Mouse (Mus musculus) liver, postnatal 0 days (tissue): Measurements from ENCODE around the gene Dio2. TPM values are rescaled to one million over a fixed set of nuclear protein-coding genes. Genes with fewer than 3 reads are reported as not detected.
A peak's percentile ranks its signal among the peaks of the same experiment; 100 is the strongest.

Experiments used
- ATAC-seq: fragments of 200-750 bp; cut with Nextera tagmentation; 2 replicates; pipeline ENCODE4 v1.8.0; 2017; ENCODE audit warnings: mild to moderate bottlenecking, moderate library complexity
- DNase-seq: peaks from one replicate; pipeline ENCODE4 v3.0.0-alpha.2; 2016
- H3K27ac ChIP-seq: fragments of 300-500 bp; sonication (generic); 2 replicates; pipeline ENCODE4 v1.5.1; 2014; ENCODE audit warnings: antibody characterized with exemption, moderate library complexity, mild to moderate bottlenecking, low read depth
- H3K27me3 ChIP-seq: fragments of 300-500 bp; sonication (generic); 2 replicates; pipeline ENCODE4 v1.6.1; 2014; ENCODE audit warnings: low read length, control low read depth, mixed read lengths; ENCODE audit not compliant: insufficient read depth
- H3K36me3 ChIP-seq: fragments of 300-500 bp; sonication (generic); replicated peaks from 2 replicates; pipeline ENCODE4 v1.6.1; 2014; ENCODE audit warnings: mild to moderate bottlenecking, control low read depth, low read length, moderate library complexity, mixed read lengths; ENCODE audit not compliant: insufficient read depth
- H3K4me1 ChIP-seq: fragments of 300-500 bp; sonication (generic); 2 replicates; pipeline ENCODE4 v1.6.1; 2014; ENCODE audit warnings: antibody characterized with exemption, mild to moderate bottlenecking, control low read depth; ENCODE audit not compliant: insufficient read depth
- H3K4me2 ChIP-seq: fragments of 300-500 bp; sonication (generic); 2 replicates; pipeline ENCODE4 v1.6.1; 2014; ENCODE audit warnings: low read depth, mild to moderate bottlenecking, low read length, moderate library complexity, mixed read lengths
- H3K4me3 ChIP-seq: fragments of 300-500 bp; sonication (generic); 2 replicates; pipeline ENCODE4 v1.5.1; 2014; ENCODE audit warnings: low read depth, low read length
- H3K9ac ChIP-seq: fragments of 300-500 bp; sonication (generic); replicated peaks from 2 replicates; pipeline ENCODE4 v1.6.1; 2014; ENCODE audit warnings: mild to moderate bottlenecking, moderate library complexity
- H3K9me3 ChIP-seq: fragments of 300-500 bp; sonication (generic); 2 replicates; pipeline ENCODE4 v1.6.1; 2016; ENCODE audit warnings: mild to moderate bottlenecking, control low read depth, low read length, mixed read lengths
- CTCF ChIP-seq: sonication (generic); IDR thresholded peaks from 2 replicates; pipeline ENCODE4 v1.5.1; 2016; ENCODE audit warnings: antibody characterized with exemption, low read depth
- EP300 ChIP-seq: IDR thresholded peaks from 2 replicates; pipeline ENCODE4 v1.6.1; 2016; ENCODE audit warnings: antibody characterized with exemption, low read depth, mild to moderate bottlenecking
- WGBS: fragments of 180-500 bp; shearing (Covaris S2); extraction: QIAGEN DNeasy Blood & Tissue Kit; methylation state at CpG from one replicate; pipeline ENCODE4 v1.1.7; 2014; ENCODE audit not compliant: insufficient replicate concordance; 5-methylcytosine and 5-hydroxymethylcytosine counted together
- polyA plus RNA-seq: library from polyadenylated mRNA; unstranded; fragments of >200 nt; fragmentation: Nextera tagmentation; extraction: Ambion mirVana; gene quantifications from 2 replicates; pipeline ENCODE4 v1.2.1, GENCODE M21; 2015

Dio2 gene
- polyA plus RNA-seq, 1 experiment from 2014 or later = 0.05 TPM

- H3K4me3 ChIP-seq = no peak overlapping the region
Observed at GRCm38 (mm10) chr12:90735447-90735846, 2.8 kb downstream of the Dio2 start.

DNA sequence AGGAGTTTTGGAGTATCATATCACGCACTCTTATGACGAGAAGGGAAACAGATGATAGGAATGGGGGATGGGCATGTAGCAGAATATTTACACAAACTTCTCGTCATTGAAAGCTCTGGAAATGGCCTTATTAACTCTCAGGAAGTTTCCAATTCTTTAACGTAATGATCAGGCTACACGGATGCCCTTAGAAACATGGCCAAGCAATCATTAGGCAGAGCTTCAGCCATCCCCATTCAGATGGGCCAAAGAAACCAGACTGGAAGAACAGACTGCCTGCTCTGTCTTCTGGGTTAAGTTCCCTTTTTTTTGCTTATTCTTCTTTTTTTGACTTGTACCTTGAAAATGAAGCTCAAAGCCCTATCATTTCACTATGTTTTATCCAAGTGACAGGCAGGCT, 3.7 kb downstream of the Dio2 start:
- no peaks in the 10 kb centered on the region for H3K36me3 ChIP-seq
- 67% methylated on average over 5 of the region's 5 CpGs for WGBS
- no peak for DNase-seq
- no peak overlapping the region for H3K27ac ChIP-seq
- H3K27me3 ChIP-seq = no peaks in the 10 kb centered on the region
- no peak overlapping the region for H3K4me2 ChIP-seq
- H3K4me1 ChIP-seq = no peaks in the 10 kb centered on the region
- no peaks in the 10 kb centered on the region for H3K9me3 ChIP-seq
- no peak overlapping the region for H3K4me3 ChIP-seq
- TF ChIP-seq CTCF (no peak), EP300 (no peak)
- H3K9ac ChIP-seq = no peak overlapping the region
- no peak for ATAC-seq

More at GRCm38 (mm10) chr12:90735447-90735846, 2.8 kb downstream of the Dio2 start:
- H3K9me3 ChIP-seq = no peaks in the 10 kb centered on the region
- H3K4me2 ChIP-seq = no peak overlapping the region
- H3K9ac ChIP-seq = no peak overlapping the region
- no peaks in the 10 kb centered on the region for H3K4me1 ChIP-seq
- TF ChIP-seq EP300 (no peak), CTCF (no peak)
- 68% methylated on average over 6 of the region's 6 CpGs for WGBS
- DNase-seq (no peak), ATAC-seq (no peak)
- H3K36me3 ChIP-seq = no peaks in the 10 kb centered on the region
- H3K27me3 ChIP-seq = no peaks in the 10 kb centered on the region
- no peak overlapping the region for H3K27ac ChIP-seq

GRCm38 (mm10) chr12:90733721-90734120, 4.5 kb downstream of the Dio2 start:
- H3K4me2 ChIP-seq = no peak overlapping the region
- H3K27ac ChIP-seq = no peak overlapping the region
- ATAC-seq (no peak), DNase-seq (no peak)
- WGBS = 85% methylated on average over 6 of the region's 6 CpGs
- H3K4me1 ChIP-seq = no peaks in the 10 kb centered on the region
- H3K27me3 ChIP-seq = no peaks in the 10 kb centered on the region
- H3K9me3 ChIP-seq = no peaks in the 10 kb centered on the region
- no peak for TF ChIP-seq EP300
- TF ChIP-seq CTCF = no peak
- no peaks in the 10 kb centered on the region for H3K36me3 ChIP-seq
- H3K9ac ChIP-seq = no peak overlapping the region
- H3K4me3 ChIP-seq = no peak overlapping the region

DNA sequence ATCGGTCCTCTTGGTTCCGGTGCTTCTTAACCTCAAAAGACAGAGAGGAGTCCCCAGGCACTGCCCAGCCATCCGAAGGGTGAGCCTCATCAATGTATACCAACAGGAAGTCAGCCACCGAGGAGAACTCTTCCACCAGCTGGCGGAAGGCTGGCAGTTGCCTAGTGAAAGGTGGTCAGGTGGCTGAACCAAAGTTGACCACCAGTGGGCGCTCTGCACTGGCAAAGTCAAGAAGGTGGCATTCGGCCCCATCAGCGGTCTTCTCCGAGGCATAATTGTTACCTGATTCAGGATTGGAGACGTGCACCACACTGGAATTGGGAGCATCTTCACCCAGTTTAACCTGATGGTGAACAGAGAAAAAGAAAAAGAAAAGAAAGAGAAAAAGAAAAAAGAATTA, 8.6 kb downstream of the Dio2 start:
- H3K27ac ChIP-seq = no peak overlapping the region
- H3K4me3 ChIP-seq = no peak overlapping the region
- H3K9me3 ChIP-seq = no peaks in the 10 kb centered on the region
- peak; percentile 36; the same call in 1 of the 2 replicates for ATAC-seq
- H3K9ac ChIP-seq = no peak overlapping the region
- H3K4me1 ChIP-seq = no peaks in the 10 kb centered on the region
- no peak overlapping the region for H3K4me2 ChIP-seq
- H3K36me3 ChIP-seq = no peaks in the 10 kb centered on the region
- 36% methylated on average over 10 of the region's 10 CpGs for WGBS
- peak; percentile 72 for DNase-seq
- TF ChIP-seq EP300 = no peak
- TF ChIP-seq CTCF = peak; percentile 77
- H3K27me3 ChIP-seq = no peaks in the 10 kb centered on the region

DNA sequence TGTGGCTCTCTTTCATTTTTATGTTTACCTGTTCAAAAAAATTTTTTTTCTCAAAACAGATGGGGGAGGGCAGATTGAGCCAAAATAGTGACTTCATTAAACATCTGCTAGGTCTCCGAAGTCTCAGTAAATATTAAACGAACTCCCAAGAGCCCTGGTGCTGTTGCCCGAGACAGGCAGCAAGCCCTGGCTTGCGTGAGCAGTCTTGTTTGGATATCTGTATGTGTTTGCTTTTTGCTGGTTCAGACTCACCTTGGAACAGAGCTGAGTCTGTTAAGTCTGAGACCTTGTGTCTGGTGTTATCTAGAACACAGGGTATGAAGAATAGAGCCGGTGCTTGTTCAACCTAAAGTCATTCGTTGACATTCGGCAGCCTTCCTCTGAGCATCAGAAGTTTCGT, 13.1 kb downstream of the Dio2 start:
- WGBS = 61% methylated on average over 8 of the region's 8 CpGs

GRCm38 (mm10) chr12:90724644-90725043, 13.6 kb downstream of the Dio2 start:
- H3K9ac ChIP-seq = no peak overlapping the region

More for the DNA sequence above, 13.1 kb downstream of the Dio2 start:
- Histone ChIP-seq H3K36me3 (no peaks in the 10 kb centered on the region), H3K4me2 (no peak overlapping the region), H3K27me3 (no peaks in the 10 kb centered on the region), H3K9me3 (no peaks in the 10 kb centered on the region), H3K4me1 (no peaks in the 10 kb centered on the region), H3K4me3 (no peak overlapping the region), H3K9ac (no peak overlapping the region), H3K27ac (no peak overlapping the region)
- TF ChIP-seq EP300 (no peak), CTCF (no peak)
- peak; percentile 19; the same call in 1 of the 2 replicates for ATAC-seq
- no peak for DNase-seq

GRCm38 (mm10) chr12:90694135-90694534, 44.1 kb downstream of the Dio2 start:
- Histone ChIP-seq H3K9me3 (no peaks in the 10 kb centered on the region), H3K36me3 (no peaks in the 10 kb centered on the region), H3K27me3 (no peaks in the 10 kb centered on the region), H3K4me3 (no peak overlapping the region), H3K4me1 (no peaks in the 10 kb centered on the region), H3K4me2 (no peak overlapping the region), H3K9ac (no peak overlapping the region), H3K27ac (no peak overlapping the region)
- ATAC-seq (no peak), DNase-seq (no peak)
- WGBS = 69% methylated on average over 2 of the region's 2 CpGs
- TF ChIP-seq EP300 (no peak), CTCF (no peak)

More at GRCm38 (mm10) chr12:90724644-90725043, 13.6 kb downstream of the Dio2 start:
- Histone ChIP-seq H3K27ac (no peak overlapping the region), H3K4me2 (no peak overlapping the region), H3K4me1 (no peaks in the 10 kb centered on the region), H3K9me3 (no peaks in the 10 kb centered on the region), H3K4me3 (no peak overlapping the region), H3K36me3 (no peaks in the 10 kb centered on the region), H3K27me3 (no peaks in the 10 kb centered on the region)
- TF ChIP-seq CTCF = no peak
- no peak for TF ChIP-seq EP300
- DNase-seq = peak; percentile 13
- peak; percentile 47 for ATAC-seq
- WGBS = 64% methylated on average over 11 of the region's 11 CpGs
